Mouse (Mus musculus) liver, embryonic 14.5 days (tissue): ENCODE measurements at regions not wholly inside any gene's neighbourhood (a gene's known extent, or its start where the extent isn't known, plus 50 kb on each side); places are given as distances from the start of the nearest gene placed in this dataset.

Experiments used
- ATAC-seq: fragments of 200-750 bp; cut with Nextera tagmentation; 2 replicates; pipeline ENCODE4 v1.8.0; 2017; ENCODE audit warnings: moderate number of reproducible peaks, mild to moderate bottlenecking, moderate library complexity; ENCODE audit not compliant: insufficient read depth
- DNase-seq, 3 experiments: peaks; one replicate each; pipeline ENCODE4 v3.0.0-alpha.2; 2012 to 2013; ENCODE audit warnings: low read depth in 3 of 3, low spot score in 3 of 3
- H3K27ac ChIP-seq: fragments of 300-500 bp; sonication (generic); 2 replicates; pipeline ENCODE4 v1.5.1; 2014; ENCODE audit warnings: moderate library complexity, mild to moderate bottlenecking, control low read depth, inconsistent platforms
- H3K27me3 ChIP-seq: fragments of 300-500 bp; sonication (generic); 2 replicates; pipeline ENCODE4 v1.6.1; 2014; ENCODE audit warnings: mild to moderate bottlenecking, low read length, moderate library complexity; ENCODE audit not compliant: control insufficient read depth, insufficient read depth
- H3K36me3 ChIP-seq: fragments of 300-500 bp; sonication (generic); replicated peaks from 2 replicates; pipeline ENCODE4 v1.6.1; 2014; ENCODE audit warnings: low read depth; ENCODE audit not compliant: control insufficient read depth, insufficient read depth
- H3K4me1 ChIP-seq, 2 experiments: fragments of 200-500 bp in 1 of 2; fragments of 300-500 bp in 1 of 2; sonication (generic) in 1 of 2; replicated peaks; 2 replicates each; pipeline ENCODE4 v1.6.1; 2012 to 2014; ENCODE audit warnings: antibody characterized with exemption in 1 of 2, inconsistent platforms in 1 of 2, low read length in 1 of 2; ENCODE audit not compliant: control insufficient read depth in 2 of 2, insufficient read depth in 2 of 2
- H3K4me2 ChIP-seq: fragments of 300-500 bp; sonication (generic); 2 replicates; pipeline ENCODE4 v1.6.1; 2014; ENCODE audit warnings: low read depth, mild to moderate bottlenecking, control low read depth, moderate library complexity
- H3K4me3 ChIP-seq, 2 experiments: fragments of 200-500 bp in 1 of 2; fragments of 300-500 bp in 1 of 2; sonication (generic) in 1 of 2; 2 replicates each; pipeline ENCODE4 v1.5.1; 2012 to 2014; ENCODE audit warnings: low read depth in 2 of 2, low read length in 2 of 2, mild to moderate bottlenecking in 2 of 2, control low read depth in 1 of 2, inconsistent platforms in 1 of 2, moderate library complexity in 1 of 2; ENCODE audit not compliant: insufficient read depth in 1 of 2
- H3K9ac ChIP-seq: fragments of 300-500 bp; sonication (generic); replicated peaks from 2 replicates; pipeline ENCODE4 v1.6.1; 2014; ENCODE audit warnings: mild to moderate bottlenecking, control low read depth, moderate library complexity
- H3K9me3 ChIP-seq: fragments of 300-500 bp; sonication (generic); 2 replicates; pipeline ENCODE4 v1.6.1; 2016; ENCODE audit warnings: low read length, mixed read lengths; ENCODE audit not compliant: control insufficient read depth
- CTCF ChIP-seq: IDR thresholded peaks from 2 replicates; pipeline ENCODE4 v1.5.1; 2016; ENCODE audit warnings: antibody characterized with exemption, low read depth, control low read depth
- EP300 ChIP-seq: IDR thresholded peaks from 2 replicates; pipeline ENCODE4 v1.6.1; 2016; ENCODE audit warnings: antibody characterized with exemption, low read depth
- WGBS: fragments of 180-500 bp; shearing (Covaris S2); extraction: QIAGEN DNeasy Blood & Tissue Kit; methylation state at CpG from one replicate; pipeline ENCODE4 v1.1.7; 2014; ENCODE audit not compliant: insufficient replicate concordance; 5-methylcytosine and 5-hydroxymethylcytosine counted together

DNA sequence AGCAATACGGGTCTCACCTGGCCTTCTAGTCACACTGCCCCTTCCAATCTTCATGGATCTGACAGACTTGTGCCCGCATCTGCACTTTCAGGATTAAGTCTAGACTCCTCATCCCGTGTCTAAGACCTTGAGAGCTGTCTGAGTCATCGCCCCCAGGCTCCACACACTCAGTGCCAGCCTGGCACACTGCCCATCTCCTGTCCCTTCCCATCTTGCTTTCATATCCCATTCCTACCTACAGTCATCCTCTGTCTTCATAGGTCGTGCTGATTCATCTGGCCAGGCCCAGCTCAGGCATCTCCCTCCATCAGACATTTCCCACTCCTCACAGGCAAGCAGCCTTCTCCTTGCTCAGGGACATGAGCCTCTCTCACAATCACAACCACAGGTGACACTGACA, 78.0 kb upstream of the Zfp536 start:
- Histone ChIP-seq H3K36me3 (no peaks in the 10 kb centered on the region), H3K27me3 (no peaks in the 10 kb centered on the region), H3K4me3 (no peak overlapping the region), H3K9ac (no peak overlapping the region), H3K9me3 (no peaks in the 10 kb centered on the region), H3K4me2 (no peak overlapping the region), H3K27ac (no peak overlapping the region), H3K4me1 (no peaks in the 10 kb centered on the region)
- ATAC-seq (no peak), DNase-seq (no peak)
- TF ChIP-seq EP300 (no peak), CTCF (no peak)
- 55% methylated on average over 5 of the region's 5 CpGs for WGBS

DNA sequence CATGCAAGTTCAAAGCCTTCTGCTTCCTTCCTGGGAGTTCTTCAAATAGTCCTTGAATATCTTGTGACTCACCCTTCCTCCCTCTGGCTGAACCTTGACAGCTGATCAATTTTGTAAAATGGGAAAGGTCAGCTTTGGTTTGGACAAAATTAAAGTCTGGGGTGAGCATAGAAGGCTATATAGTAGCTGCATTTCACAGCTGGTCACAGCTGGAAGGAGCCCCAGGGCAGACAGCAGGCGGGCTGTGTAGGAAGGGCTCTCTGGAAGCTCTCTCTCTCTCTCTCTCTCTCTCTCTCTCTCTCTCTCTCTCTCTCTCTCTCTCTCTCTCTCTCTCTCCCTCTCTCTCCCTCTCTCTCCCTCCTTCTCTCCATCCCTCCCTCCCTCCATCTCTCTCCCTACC, 71.8 kb upstream of the Zfp536 start:
- no peaks in the 10 kb centered on the region for H3K4me1 ChIP-seq
- H3K9ac ChIP-seq, result no peak overlapping the region
- ATAC-seq (no peak), DNase-seq (no peak)
- TF ChIP-seq CTCF, result no peak
- TF ChIP-seq EP300, result no peak
- H3K4me3 ChIP-seq, result no peak overlapping the region
- no peaks in the 10 kb centered on the region for H3K9me3 ChIP-seq
- H3K4me2 ChIP-seq, result no peak overlapping the region
- H3K27me3 ChIP-seq, result no peaks in the 10 kb centered on the region
- no peak overlapping the region for H3K27ac ChIP-seq
- H3K36me3 ChIP-seq, result no peaks in the 10 kb centered on the region
- WGBS, result 41% methylated on average over 1 of the region's 1 CpGs

DNA sequence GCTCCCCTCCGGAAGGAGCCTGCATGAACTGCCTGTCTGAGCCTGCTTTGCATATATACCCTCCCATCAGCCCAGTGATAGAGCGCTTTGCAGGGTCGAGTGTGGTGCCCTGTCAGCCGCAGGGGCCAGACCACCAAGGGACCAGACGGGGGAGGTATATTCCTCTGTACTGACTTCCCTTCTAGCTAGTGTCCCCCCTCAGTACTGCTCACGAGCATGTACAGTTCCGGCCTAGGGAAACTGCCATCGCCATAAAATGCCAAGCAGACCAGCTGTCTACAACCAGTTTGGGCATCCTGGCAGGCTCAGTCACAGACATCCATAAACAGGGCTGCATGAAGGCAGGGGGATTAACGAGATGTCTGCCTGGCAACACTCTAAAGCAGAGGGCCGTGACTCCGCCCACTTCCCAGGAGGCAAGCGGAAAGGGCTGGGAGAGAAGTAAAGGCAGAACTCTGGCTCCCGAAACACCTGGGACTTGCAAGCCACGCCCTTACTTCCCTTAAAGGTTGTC, 68.6 kb upstream of the Zfp536 start:
- Histone ChIP-seq H3K4me1 (no peaks in the 10 kb centered on the region), H3K4me2 (peak overlapping the region; percentile 34), H3K27ac (no peak overlapping the region), H3K36me3 (no peaks in the 10 kb centered on the region), H3K4me3 (peak overlapping the region in 1 of 2 experiments; percentile 13; a peak in 1 of 4 replicates), H3K9me3 (no peaks in the 10 kb centered on the region), H3K27me3 (no peaks in the 10 kb centered on the region), H3K9ac (no peak overlapping the region)
- no peak for ATAC-seq
- DNase-seq, result no peak
- WGBS, result 3% methylated on average over 14 of the region's 14 CpGs
- TF ChIP-seq CTCF, result no peak
- TF ChIP-seq EP300, result no peak

DNA sequence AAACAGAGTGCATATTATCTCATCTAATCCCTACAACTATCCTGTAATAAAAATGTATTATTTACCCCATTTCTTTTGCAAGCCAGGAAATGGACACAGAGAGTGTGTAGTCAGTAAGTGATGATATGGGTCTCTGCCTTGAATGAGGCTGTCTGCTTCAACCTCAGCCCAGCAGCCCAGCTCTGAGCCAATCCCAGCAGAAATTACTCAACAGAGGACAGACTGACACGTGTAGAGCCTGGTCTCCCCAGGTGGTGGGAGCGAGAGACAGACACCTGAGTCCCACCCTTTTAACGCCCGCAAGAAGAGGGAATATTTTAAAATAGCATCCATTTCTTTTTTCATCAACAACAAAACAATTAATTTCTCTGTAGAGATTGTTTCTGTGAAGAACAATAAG, 68.1 kb upstream of the Zfp536 start:
- TF ChIP-seq CTCF, result no peak
- no peak for TF ChIP-seq EP300
- Histone ChIP-seq H3K9me3 (no peaks in the 10 kb centered on the region), H3K4me1 (no peaks in the 10 kb centered on the region), H3K36me3 (no peaks in the 10 kb centered on the region), H3K4me2 (no peak overlapping the region), H3K9ac (no peak overlapping the region), H3K27me3 (no peaks in the 10 kb centered on the region), H3K4me3 (no peak overlapping the region), H3K27ac (no peak overlapping the region)
- ATAC-seq, result no peak
- WGBS, result 31% methylated on average over 4 of the region's 4 CpGs
- no peak for DNase-seq

DNA sequence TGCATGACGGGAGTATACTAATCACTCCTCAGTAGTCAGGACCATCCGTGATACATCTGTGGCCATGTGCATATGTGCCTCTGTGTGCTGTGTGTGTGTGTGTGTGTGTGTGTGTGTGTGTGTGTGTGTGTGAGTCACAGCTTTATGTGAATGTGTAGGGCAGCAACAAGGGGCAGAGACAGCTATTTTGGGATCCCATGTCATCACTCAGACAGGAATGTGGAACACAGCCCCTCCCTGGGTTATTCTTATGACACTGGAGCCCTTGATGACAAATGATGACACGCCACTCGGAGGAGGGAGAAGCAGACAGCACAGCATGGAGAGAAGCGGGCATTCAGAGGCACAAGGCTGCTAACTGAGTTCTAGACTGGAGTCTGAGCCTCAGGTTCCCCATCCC, 64.4 kb upstream of the Zfp536 start:
- no peak for DNase-seq
- 53% methylated on average over 5 of the region's 5 CpGs for WGBS

More for the DNA sequence above, 64.4 kb upstream of the Zfp536 start:
- Histone ChIP-seq H3K27me3 (no peaks in the 10 kb centered on the region), H3K9ac (no peak overlapping the region), H3K9me3 (no peaks in the 10 kb centered on the region), H3K4me1 (no peaks in the 10 kb centered on the region), H3K36me3 (no peaks in the 10 kb centered on the region), H3K4me2 (no peak overlapping the region), H3K27ac (no peak overlapping the region), H3K4me3 (no peak overlapping the region)
- TF ChIP-seq EP300 (no peak), CTCF (no peak)
- ATAC-seq, result no peak
